Mouse (Mus musculus) adrenal gland, adult 18-20 months (tissue): ENCODE measurements at regions not wholly inside any gene's neighbourhood (a gene's known extent, or its start where the extent isn't known, plus 50 kb on each side); places are given as distances from the start of the nearest gene placed in this dataset.

Source experiments
- DNase-seq, 2 experiments: peaks; one replicate each; pipeline ENCODE4 v3.0.0; 2021 to 2022; ENCODE audit warnings: low spot score in 2 of 2

DNA sequence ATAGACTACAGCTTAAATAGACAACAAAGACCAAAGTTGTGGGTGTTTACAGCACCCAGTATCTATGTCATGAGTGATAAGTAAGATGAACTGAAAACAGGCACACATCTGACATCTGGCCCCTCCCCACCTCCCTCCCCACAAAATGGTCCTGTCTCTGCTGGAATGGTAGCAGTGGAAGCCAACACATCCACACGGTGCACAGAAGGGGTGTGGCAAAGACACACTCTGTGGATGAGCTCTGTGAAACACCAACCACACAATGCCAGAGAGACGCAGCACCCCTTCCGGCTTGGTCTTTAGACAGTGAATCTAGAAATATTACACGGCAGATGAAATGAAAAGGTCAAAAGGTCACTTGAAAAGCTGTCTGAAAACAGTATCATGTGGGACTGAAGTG, 85.6 kb downstream of the Fgf18 start:
- no peak for DNase-seq

DNA sequence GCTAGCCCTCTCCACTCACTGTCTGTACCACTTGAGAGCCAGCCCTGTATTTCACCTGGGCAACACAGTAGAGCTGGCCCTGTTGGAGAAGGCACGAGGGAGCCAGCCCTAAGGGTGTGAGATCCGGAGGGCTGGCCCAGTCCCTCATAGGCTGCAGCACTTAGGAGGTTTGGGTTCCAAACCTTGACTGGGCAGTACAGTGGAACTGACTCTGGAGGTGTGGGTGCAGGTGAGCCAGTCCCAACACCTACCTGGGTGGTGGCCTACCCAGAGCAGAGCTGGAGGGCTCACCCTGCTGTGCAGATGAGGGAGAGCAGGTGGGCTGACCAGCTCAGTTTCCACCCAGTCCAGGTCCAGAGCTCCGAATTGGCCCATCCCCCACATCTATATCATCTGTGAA, 86.8 kb downstream of the Fgf18 start:
- no peak for DNase-seq

DNA sequence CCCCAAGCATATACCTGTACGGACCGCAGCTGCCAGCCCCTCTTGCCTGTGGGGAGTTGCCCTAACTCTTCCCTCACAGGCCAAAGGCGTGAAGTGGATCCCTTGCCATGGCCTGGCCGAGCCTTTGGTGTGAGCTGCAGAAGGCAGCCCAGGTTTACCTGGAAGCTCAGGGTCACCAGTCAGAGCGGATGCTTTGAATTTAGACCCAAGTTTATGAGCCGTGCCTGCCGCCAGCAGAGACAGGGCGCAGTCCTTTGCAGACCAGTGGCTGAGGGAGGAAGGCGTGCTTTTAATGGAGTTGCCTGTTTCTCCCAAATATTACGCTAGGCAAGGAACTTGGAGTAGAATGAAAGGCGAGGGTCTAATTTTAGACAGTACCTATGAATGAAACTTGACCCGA, 97.0 kb downstream of the Fgf18 start:
- no peak for DNase-seq

DNA sequence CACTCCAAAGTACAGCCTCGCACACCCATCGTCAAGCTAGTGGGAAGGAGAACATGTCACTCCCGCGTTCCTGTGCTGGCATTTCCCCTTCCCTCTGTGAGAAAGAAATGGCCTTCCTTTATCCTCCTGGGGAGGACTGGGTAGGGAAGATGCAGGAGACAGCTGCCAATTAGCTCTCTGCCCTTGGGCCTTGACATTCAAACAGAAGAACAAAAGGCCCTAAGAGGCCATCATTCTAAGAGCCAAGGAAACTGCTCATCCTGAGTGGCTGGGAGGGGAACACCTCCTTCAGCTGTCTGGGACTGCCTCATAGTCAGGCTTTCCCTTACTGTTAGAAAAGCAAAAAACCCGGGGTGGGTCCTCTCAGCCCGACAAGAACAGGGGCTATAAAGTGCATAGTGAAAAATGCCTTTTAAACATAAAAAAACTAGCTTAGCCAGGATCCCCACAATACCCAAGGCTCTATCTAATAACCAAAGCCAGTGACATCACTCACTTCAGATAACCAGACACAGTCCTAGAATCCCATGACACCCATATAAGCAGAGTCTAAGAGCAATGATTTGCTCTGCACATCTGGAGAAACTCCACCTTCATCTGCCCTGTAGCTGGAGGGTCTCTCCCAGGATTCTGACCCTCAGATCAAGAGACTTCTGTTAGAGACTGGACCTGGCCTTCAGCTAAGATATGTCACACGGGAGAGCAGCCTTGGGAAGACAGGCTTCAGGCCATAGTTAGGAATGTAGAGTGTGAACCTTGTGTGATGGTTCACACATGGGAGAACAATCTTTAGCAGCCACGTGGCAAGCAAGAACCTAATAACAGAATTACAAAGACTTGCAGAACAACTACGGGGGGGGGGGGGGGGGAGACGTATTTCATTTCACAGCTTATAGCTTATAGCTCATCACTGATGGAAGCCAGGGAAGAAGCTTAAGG, 107.1 kb downstream of the Fgf18 start:
- DNase-seq: no peak

DNA sequence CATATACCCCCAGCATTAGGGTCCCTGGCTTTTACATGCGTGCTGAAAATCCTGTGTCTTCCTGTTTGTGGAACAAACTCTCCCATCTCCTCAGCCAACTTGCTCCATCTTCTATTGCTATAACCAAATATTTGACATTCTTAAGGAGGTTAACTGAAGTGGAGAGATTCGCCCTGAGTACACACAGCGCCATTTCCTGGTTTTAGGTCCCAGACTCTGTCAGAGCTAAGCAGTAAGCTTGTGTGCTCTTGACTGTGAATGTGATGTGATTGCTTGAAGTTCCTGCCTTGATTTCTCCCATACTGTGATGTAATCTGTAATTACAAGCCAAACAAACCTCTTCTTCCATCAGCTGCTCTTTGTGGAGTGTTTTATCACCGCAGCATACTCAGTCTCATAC, 110.8 kb downstream of the Fgf18 start:
- no peak for DNase-seq

DNA sequence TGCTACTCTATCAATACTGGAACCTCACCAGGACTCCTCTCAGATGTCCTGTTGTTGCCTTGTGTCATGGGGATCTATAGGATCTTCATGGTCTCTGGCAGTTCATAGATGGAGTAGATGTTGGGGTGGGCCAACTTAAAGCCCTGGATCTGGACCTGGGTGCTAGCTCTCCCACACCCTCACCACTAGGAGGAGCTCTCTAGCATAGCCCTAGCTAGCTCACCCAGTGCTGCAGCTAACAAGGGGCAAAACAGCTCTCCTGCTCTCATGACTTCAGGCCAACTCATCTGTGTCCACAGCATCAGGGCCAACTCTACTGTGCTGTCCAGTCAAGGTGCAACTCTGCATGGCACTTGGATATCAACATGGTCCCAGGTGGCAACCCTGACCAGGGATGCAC, 118.3 kb downstream of the Fgf18 start:
- DNase-seq: peak in 1 of 2 experiments; percentile 33

DNA sequence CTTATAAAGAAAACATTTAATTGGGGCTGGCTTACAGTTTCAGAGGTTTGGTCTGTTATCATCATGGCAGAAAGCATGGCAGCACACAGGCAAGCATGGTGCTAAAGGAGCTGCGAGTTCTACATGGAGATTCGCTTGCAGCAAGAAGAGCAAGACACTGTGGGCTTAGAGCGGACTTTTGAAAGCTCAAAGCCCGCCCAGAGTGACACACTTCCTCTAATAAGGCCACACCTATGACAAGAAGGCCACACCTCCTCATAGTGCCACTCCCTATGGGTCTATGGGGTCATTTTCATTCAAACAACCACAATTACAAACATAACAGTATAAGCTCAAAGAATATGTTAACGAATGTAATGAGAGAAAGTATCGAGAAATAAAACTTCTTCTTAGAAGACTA, 120.1 kb downstream of the Fgf18 start:
- DNase-seq: no peak

DNA sequence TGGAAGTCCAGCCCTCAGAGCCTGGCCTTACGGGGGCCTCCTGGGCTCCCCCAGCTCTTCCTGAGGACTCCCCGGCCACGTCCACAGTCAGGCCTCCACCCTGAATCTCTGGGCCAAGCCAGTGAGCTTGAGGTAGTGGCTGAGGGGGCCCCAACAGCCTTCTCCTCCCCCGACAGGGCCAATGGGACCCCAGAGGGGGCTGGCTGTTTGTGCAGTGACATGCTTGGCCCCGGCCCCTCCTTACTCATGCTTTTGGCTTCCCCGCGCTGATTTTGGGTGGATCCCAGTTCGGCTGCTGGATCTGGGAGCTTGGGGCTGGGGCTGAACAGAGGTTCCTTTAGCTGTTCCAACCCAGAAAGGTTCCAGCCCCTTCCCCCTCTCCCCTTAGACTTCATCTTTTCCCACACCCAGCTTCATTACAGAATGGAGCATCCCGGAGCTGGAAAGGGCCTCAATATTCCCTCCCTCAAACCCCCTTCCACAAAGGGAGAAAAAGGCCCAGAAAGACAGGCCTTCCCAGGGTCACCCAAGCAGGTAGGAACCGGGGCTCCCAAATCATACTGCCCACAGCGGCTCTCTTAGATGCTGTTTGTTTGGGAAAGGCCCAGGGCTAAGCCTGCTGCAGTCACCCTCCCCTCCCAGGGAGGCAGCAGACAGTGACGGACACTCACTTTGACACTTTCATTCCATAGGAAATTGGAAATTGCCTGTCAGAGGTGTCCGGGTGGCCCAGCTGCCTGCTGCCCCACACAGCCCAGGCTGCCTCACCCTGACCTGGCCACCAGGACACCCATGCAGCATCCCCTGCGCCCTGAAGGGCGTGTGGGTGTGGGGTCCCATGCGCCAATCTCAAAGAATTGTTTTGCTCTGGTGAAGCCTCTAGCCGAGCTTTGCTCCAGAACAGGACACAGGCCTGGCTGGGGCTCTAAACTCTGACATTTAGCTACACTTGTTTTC, 133.7 kb downstream of the Fgf18 start:
- DNase-seq: no peak

DNA sequence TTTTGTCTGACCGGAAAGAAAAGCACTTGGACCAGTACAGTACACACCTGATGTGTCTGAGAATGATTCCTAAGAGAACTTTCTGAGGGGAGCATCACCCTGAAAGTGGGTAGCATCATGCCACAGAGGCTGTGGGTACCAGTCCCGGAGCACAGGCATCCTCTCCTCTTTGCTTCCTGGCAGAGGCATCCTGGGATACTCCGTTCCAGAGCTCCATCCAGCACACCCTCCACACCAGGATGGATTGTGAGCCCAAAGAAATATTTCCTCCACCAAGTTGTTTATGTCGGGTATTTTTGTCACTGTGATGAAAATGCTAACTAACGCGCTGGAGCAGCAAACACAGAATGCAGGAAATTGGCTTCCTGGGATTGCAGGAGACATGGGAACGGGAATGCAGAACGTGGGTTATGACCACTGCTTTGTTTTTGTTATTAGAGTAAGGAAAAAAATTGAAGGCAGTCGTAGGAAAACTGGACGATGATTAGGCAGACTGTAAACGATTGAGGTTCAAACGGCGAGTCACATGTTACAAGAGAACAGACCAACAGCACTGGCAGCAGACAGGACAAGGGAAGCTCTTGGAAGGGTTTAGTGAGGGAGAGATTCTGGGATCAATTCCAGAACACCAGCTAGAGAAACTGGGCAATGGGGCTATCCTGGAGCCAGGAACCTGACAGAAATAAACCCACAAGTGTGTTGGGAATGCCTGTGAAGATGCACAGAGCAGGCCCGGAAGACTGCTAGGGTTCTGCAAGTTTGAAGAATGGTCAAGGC, 134.6 kb downstream of the Fgf18 start:
- DNase-seq: no peak

DNA sequence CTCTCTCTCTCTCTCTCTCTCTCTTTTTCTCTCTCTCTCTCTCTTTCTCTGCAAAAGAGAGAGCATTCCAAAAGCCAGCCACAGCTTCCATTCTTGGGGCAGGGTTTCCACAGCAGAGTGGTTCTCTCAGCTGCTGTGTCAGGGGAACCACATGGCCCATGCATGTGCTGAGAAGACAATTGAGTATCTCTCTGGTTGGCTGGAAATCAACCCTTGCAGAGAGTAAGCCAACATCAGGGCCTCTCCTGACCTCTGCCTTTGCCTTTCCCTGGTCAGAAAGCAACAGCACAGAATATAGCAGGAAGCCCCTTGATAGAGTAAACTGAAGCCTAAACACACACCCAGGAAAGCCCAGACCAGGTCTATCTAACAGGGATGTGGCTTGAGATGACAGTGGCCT, 138.6 kb downstream of the Fgf18 start:
- no peak for DNase-seq

DNA sequence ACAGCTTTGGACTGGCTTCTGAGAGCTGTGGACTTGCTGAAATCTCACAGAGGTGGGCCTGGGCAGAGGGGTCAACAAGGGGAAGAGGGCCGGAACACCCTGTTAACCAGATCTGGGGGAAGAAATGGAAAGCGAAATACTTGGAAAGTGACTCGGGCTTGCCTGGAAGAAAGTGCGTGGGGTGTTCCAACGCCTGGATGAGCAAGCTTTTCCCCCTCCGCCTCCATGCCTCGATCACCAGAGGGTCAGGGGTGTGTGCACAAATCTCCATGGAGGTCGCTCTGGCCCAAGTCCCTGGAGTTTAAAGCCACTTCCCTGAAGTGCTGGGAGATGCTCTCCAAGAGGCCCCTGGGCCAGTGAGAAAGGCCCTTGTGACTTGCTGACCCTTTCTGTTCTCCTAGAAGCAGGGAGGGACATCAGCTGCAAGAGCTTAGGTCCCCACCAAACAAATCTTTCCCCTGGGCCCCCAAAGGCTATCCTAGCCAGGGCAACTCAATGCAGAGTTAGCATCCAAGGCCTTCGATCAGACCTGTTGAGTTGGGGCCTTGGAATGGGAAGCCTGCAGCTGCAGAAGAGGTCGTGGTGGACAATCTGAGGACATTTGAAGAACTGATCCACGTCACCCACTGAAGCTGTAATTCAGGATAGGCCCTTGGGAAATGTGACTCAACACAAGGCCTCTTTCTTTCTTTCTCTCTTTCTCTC, 139.2 kb downstream of the Fgf18 start:
- no peak for DNase-seq

DNA sequence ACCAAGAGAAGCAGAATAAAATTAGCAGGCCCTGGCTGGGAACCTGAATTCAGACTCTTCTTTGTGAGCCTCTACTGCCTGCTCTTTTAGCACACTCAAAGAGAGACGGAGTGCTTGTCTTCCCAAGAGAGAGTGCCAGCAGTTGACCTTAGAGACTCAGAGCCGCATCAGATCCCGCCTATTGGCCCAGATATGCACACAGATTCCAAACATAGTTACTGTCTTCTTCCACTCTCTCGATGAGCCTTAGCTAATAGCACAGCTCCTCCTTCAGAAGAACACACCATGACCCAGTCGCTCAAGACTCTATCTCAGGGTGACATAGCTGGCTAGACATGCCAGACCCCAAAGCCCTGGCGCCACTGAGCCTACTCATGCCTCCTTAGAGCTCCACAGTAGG, 139.8 kb downstream of the Fgf18 start:
- DNase-seq: no peak

DNA sequence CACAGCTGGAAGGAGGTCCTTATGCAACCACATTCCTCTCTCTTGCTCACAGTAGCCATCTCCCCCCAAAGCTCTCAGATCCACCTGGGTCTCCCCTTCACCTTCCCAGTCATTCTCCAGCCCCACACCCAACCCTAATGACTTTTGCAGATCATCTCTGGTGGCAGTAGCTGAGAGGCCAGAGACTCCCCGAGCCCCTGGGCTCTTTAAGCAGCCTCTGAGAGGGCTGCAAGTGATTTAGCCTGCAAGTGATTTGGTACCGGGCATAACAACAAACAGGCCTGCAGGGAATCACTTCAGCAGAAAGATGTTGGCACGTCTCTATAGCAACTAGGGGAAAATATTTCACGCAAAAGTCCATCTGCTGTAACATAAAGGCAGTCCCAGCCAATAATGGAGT, 142.0 kb downstream of the Fgf18 start:
- no peak for DNase-seq

DNA sequence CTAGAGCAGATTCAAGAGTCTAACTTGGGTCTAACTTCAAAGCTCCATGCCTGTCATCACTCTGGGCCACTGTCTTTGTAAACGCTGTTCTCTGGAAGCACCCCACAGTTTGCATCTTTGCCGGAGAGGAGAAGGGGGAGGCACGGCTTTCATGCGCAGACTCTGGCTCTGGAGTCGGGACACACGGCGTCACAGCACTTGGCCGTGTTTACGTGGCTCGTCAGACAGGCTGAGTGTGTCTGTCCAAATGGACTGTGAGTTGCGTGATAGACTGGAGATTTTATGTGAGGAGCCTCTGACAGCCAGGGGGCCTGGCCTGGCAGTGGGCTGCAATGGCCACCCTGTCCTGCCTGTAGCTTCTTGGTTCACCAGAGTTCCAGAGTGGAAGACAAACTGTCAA, 142.6 kb downstream of the Fgf18 start:
- no peak for DNase-seq

DNA sequence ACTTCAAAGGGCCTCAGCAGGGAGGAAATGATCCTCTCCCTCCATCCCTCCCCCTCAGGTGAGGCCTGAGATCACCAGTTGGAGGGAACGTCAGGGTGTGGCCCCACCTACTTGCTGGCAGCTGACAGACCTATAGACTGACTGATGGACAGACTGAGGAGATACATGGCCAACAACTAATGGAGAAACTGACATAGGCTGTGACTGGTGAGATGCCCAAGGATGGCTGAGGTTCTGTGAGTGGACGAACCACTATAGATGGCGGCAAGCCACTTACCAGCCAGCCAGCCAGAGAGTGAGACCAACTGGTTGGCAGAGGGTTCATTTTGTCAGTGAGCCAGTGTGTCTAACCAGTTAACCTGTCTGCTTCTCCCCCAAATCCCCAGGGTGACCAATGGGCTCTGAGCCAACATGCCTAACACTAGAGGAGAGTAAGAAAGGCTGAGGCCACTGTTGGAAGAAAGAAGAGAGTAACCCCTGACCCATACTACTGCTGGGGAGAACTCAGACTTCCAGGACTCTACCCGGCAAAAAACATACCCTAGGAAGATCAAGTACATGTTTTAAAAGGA, 147.4 kb downstream of the Fgf18 start:
- DNase-seq: no peak

DNA sequence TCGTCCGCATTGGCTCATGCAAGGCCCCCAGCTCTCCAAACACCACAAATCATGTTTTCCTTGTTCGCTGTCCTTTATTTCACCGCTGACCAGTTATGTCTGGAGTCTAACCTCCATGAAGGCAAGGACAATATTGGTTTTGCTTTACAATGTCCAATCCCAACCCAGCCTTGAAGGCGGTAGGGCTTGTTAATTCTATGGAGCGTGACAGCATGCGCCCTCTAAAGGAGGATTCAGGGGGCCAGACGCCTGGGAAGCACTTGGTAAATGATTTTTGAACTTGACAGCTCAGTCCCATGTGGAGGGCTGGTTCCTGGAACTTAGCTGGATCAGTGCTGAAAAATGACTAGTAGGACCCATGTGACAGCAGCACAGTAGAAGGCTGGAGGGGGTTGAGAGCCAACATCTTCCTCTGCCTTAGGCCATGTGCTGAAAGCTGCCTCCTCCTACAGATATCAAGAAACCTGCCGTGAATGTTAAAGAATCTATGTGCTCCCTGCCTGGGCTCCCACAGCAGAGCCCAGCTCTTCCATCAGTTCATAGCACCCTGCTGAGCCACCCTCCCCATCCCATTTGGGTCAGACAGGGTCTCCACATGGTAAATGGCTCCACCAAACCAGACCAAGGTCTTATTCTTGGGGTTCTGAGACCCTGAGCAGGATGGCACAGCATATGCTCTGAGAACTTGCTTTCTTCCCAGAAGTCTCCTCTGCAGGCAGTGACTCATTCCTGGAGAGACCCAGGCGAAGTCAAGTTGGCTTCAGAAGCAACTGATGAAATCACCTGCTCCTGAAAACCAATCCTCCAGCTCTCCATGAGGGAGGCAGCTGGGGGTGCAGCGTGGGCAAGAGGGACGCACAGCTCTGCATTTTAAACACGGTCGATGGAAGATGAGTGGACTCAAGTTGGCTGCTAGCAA, 148.3 kb downstream of the Fgf18 start:
- no peak for DNase-seq

DNA sequence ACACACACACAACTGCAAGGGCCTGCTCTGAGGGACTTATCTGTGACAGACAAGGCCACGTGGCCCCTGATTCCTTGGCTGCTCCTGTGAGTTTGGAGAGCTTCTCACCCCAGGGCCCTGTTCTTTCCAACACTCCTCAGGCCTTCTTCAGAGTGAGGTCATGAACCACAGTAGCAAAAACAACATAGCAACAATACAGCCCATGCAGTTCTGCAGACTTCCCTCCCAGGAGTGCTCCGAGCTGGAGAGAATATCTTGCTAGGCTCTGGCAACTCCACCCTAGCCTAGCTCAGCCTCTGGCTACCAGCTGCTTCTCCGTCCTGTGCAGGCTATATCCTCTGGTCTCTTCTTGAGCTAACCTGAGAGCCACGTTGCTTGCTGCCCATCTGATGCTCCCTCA, 152.8 kb downstream of the Fgf18 start:
- DNase-seq: no peak

DNA sequence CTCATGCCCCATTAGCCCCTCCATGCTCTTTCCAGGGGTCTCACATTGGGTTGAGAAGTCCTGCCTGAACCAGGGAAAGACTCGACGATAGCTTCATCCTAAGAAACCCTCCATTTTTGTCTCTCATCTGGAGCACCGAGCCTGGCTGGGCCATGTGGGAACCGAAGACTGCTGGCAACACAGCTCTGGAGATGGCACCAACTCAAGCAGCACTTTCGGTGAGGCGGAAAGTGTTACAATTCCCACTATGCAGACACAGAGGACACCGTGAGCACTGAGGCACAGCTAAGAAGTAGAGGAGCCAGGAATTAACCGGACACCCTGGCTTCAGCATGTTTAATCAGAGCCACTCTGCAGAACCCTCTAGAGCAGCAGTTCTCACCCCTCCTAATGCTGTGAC, 153.8 kb downstream of the Fgf18 start:
- DNase-seq: no peak

DNA sequence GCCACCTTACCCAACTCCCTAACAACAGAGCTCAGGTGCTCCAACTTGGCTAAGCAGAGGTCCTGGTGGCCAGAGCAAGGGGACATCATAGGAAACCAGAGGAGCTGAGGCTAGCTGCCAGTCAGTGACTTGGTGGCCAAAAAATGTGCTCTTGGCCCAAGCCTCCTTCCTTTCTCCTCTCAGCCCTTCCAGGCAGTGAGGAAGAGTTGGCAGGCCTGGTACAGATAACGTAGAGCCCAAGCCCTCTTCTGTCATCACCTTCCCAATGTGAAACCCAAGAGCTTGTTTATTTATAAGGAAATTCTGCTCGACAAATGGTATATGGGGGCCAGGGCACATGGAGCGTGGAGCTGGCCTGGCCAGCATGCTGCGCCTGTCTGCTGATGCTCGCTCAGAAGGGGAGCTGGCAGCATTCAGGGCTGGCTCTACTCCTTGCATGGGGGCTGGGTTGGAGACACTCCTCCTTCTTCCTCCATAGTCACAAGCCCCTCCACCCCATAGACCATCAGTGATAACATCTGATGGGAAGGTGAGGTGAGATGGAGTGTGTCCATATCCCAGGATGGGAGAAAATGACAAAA, 156.1 kb downstream of the Fgf18 start:
- DNase-seq: no peak
